Mouse (Mus musculus) gastrocnemius, postnatal 10 days (tissue): ENCODE measurements around the gene Peli2. TPM values are rescaled to one million over a fixed set of nuclear protein-coding genes. Genes with fewer than 3 reads are reported as not detected.

Source experiments
- DNase-seq: peaks from one replicate; pipeline ENCODE4 v3.0.0; 2021; ENCODE audit warnings: mixed read lengths
- total RNA-seq, 2 experiments: library from RNA; stranded (reverse); gene quantifications; 2 replicates each; pipeline ENCODE4 v1.2.3; 2021

Peli2 gene
- total RNA-seq, 2 experiments from 2014 or later: 15.9 to 18.3 TPM

DNA sequence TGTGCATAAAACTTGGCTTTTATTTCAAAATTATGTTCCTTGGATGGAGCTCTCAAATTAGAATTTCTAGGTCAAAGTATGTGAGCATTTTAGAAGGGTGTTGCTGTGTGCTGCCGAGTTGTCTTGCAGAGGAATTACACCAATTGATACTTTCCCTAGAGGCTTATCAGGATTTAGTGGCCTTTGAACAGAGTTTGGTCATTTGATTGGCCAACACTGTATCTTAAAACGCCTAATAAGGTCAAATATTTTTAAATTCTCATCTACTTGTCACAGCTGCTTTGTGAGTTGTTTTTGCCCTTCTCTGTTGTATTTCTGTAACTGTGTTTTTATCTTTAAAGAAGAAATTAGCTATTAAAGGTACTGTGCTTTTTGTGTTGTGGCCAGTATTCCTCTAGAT is 32.4 kb downstream of the Peli2 start:
- no peak for DNase-seq

DNA sequence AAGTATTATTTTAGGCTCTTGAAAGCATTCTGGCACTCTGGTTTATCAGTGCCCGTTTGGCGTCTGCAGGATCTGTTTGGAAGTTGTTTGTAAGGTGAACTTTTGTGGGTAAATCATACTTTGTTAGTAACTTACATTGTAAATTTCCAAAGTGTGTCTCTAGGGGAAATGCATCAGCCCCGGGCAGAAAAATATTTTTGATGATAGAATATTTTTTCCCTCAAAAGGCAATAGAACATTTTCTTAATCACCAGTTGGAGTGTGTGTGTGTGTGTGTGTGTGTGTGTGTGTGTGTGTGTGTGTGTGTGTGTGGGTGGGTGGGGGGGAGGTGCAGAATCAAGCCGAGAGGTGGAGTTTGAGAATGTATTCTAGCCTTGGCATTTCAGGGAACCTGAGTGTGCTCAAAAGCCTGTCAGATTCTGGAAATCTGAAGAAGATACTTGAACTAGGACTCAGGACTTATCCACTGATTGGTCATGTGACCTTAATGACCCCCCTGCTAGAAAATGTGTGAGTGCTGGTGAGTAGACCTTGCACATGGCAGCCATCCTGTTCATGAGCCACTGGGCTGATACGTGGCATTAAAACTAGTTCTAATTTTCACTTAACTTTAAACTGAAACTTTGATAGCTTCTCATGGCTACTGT is 33.4 kb downstream of the Peli2 start:
- DNase-seq: no peak

DNA sequence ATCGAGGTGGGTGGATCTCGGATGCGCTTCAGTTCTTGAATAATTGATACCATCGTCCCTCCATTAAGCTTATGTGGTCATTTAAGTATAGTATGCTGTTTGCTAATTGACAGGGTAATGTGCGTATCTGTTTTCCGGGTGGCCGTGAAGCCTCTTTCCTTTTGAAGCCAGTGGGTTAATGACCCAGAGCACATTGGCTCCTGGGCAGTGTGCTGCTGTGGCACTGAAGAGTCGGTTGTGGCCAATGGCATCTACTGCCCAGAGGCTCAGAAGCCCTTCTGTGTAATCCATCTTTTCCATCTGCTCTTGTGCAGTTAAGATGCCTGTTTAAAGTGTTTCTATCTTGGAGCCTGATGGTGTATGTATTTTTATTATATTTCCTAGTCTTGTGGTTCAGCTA is 34.0 kb downstream of the Peli2 start:
- no peak for DNase-seq

DNA sequence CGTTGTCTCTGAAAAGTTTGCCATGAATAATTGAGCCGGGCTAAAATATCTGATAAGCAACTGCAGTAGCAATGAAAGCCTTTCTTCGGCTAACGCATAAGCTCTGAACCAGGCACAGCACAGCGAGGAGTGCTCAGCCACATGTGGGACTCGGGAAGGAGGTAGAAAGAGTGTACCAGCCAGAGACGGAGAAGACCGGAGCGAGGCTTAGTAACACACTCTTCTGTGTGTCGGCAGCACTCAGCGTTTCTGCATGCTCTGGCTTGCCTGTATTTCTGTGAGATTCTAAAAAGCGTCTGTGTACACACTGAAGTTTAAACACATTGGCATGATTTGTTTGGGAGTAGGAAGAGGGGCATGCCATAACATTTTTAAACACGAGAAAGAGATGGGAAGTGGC is 34.5 kb downstream of the Peli2 start:
- DNase-seq: no peak

DNA sequence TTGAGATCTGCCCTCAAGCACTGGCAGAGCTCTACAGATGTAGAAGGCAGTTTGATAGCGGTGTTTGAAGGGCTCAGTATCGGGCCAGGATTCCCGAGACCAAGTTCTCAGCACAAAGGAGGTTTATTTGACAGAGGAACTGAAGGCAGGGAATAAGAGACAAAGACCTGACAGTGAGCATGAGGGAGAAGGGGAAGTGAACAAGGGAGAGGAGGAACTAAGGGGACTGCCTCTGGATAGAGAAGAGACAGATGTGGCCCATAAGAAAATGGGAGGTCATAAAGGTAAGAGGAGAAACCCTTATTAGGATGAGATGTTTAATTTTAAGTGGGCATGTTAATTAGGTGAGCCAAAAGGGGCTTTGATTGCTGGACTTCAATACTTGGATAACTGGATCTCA is 36.5 kb downstream of the Peli2 start:
- no peak for DNase-seq

DNA sequence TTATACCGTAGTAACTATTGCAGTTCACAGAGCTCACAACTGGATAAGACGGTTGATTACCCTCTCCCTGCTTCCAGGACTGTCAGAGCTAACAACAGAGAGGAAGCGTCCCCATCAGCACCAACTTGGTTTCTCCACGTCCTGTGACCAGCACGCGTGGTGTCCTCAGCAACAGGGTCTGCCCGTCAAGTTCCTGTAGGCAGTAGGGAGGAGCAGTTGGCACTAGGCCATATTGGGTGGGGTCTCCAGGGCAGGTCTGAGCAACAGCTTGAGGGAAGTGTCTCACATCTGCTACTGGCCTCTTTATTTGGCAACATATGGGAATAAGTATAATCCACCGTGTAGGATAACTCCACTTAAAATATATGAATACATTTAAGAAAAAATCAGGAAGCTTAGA is 37.2 kb downstream of the Peli2 start:
- no peak for DNase-seq

DNA sequence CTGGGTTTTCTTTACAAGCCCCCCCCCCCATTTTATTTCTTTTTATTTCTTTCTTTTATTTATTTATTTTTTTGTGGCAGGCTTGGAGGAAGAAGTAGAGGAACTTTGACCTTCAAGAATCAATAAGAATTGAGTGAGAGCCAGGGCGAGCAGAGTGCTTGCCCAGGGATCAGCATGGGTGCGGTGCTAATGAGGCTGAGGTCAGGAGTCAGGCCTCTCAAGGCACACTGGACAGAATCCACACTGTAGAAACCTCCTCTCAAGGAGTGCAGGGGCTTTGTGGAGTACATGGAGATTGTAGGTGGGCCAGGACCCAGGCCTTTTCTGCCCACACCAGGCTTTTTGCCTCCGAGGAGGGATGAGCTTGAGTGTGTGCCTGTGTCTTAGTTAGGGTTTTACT is 38.8 kb downstream of the Peli2 start:
- DNase-seq: no peak

DNA sequence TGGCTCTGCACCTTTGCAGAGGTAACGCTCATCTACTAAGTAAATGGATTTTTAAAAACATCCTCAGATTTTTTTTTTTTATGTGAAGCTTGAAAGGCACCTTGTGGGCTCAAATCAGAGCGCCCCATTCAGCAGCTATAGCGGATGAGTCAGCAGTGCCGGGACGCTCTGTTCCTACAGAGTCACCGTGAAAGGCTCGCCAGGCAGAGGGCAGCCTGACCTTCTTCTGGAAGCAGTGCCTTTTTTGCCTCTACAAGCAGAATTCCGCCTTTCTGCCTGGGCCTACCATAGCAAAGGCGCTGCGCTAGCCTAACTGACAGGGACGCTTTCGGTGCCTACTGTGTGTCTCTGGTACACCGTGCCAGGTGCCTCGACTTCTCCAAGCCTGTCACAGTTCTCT is 41.8 kb downstream of the Peli2 start:
- no peak for DNase-seq

DNA sequence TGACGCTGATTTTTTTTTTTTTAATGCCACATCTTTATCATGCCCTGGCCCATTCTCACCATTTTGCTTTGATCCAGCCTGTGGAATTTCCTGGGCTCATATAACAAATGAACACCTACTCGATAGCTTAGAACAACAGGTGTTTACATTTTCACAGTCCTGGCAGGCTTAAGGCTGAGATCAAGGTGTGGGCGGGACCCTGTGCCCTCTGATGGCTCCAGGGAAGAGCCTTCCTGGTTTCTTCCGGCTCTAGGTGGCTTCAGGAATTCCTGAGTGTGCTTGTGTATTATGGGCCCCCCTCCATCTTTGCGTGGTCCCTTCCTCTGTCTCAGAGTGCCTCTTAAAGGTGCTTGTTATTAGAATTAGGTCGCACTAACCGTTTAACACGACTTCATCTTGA is 44.3 kb downstream of the Peli2 start:
- no peak for DNase-seq

DNA sequence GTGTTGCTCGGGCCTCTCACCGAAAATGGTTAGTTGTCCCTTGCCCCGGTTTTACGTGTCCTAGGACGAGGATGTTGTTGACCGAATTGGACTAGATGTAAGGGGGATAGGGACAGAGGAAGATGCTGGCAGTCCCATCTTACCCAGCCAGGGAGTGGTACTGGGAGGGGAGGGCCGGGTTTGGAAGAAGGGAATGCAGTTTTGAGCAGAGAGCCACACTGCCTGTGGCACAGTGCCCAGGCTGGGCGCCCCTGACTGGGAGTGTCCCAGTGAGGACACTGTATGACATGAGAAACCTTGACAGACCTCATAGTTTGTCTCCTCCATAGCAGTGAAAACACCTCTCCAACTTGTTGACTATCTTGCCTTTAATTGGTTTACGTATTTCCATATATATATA is 45.8 kb downstream of the Peli2 start:
- no peak for DNase-seq

DNA sequence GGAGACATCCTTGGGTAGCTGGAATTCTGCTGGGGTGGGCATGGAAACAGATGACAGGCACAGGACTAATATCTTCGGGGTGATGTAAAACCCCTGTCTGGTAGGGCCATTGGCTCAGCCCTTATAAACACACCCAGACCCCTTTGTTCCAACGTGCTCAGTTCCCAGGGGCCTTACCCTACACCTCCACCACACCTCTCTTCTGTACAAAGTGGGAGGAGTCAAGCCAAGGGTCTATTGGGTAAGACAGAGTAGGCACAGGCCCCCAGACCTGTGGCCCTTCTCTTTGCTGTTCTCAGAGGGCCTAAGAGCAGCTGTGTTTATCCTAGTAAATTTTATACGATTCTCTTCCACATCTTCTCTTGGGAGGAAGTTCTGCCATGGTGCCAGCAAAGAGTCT is 46.4 kb downstream of the Peli2 start:
- no peak for DNase-seq

DNA sequence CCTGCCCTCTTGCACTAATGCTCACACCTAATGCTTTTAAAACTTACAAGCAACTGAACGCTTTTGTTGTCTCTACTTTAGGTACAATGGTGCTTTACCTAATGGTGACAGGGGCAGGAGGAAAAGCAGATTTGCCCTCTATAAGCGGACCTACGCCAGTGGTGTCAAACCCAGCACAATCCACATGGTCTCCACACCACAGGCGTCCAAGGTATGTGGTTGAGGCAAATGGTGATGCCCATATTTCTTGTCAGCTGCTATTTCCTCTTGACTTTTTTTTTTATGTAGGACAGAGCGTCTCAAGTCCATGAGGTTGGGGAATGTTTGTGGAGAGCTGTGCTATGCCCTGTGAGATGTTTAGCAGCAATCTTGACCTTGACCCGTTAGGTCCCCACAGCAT is 47.5 kb downstream of the Peli2 start:
- DNase-seq: no peak

DNA sequence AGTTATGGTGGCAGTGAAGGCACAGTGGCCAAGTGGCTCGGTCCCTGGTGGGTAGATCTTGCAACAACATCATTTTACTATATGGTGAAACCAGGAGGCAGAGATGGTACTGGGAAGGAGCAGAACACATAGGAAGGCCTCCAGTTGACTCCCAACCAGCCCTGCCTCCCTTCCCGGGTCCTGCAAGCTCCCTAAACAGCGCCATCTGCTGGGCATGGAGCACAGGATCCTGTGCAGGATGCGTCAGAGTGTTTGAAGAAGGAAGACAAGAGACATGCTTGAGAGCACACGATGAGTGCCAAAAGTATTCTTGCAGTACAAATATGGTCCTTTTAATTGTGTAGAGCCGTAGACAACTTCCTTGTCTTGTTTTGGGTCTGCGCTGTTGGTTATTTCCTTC is 49.3 kb downstream of the Peli2 start:
- peak; percentile 68 for DNase-seq

DNA sequence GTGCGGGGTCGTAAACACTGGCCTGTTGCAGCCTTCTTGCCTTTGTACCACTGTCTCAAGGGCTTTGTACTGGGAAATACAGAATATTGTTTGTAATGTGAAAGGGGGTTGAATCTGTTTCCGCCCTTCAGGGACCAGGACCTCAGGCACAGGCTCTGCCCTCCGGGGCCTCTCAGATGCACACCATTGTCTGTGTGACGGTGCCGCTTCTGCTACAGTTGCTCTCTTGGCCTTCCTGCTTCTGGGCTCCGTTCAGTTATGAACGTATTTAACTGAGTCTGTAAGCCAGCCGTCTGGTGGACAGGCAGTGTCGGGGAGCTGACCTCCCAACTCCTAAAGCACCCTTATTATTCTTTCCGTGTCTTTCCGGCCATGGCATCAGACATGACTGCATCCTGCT is 50.6 kb downstream of the Peli2 start:
- no peak for DNase-seq

DNA sequence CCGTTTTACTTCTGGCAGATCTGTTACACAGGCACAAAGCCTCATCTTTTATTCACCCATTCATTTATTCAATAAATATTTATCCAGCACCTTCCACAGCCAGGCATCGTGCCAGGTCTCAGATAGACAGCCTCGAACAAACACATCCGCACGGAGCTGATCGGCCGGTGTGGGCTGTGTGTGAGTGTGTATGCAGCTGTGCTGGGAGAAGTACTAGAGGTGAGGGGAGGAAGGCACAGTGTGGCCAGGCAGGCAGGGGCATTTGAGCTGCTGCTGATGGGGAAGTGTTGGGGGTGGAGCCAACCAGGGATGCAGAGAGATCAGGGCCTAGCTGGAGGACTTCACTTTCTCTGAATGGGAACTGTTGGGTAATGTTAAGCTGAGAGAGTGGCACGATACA is 51.4 kb downstream of the Peli2 start:
- no peak for DNase-seq

DNA sequence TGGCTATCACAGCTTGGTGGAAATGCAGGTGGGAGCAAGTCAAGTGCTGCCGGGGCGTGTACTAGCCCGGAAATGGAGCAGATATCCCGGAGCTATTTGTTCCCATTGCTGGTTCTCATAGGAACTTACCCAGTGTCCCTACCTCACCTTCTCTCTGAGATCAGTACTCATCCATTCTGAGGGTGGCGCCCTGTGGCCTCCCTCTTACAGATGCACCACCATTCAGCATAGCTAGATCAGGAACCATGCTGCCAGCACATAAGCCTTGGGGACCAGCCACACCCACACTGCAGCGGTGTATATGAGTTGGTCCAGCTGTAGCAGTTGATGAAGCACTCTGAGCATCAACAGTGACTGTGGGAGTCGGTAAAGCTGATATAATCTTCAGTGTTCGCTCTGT is 52.3 kb downstream of the Peli2 start:
- DNase-seq: no peak

DNA sequence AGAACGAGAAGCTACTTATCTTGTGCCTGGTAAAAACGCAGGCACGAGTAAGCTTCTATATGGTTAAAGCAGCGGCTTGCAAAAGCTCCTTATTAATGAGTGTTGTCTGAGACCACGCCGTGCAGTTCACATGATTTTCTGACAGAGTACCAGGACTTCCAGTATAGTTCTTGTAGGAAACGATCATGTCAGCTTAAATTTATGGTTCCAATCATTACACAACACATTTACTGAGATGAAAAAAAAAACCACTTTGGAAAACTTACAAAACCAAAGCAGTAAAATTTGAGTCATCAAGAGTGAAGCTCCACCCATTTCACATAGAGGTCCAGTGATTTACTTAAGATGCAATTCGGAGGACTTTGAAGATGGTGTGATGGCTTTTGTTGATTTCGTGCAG is 53.2 kb downstream of the Peli2 start:
- DNase-seq: no peak

DNA sequence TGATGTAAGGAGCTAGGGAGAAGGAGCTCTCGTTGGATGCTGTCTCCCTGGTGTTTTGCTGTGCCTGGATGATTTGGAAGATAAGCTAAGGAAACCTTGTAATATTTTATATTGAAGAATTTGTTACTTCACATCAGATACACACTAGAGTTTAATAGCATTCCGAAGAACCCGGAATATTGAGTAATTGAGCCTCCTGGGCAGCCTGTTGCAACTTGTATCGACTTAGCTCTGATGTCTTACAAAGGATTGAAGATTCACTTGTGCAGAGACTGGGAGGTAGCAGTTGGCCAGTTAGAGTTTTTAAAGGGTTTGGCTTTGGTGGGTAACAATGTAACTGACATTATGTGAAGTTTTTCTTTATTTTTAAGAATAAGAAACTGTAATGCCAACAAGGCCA is 53.7 kb downstream of the Peli2 start:
- DNase-seq: no peak

DNA sequence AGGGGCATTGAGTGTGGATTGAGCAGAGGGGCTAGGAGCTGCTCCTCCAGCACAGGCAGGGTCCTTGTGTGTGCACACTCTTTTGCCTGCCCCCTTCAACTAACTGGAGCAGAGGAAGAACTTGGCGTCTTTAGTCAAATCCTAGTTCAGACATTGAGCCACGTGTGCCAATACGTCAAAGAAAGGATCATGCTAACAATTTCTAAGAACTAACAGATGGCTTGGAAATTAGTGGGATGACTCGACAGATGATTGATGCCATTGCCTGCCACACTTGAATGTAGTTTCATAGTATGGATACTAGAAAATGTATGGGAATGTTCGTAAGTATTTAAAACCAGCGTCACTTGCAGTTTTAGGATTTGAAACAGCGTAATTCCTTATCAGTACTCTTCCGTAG is 54.5 kb downstream of the Peli2 start:
- DNase-seq: no peak

DNA sequence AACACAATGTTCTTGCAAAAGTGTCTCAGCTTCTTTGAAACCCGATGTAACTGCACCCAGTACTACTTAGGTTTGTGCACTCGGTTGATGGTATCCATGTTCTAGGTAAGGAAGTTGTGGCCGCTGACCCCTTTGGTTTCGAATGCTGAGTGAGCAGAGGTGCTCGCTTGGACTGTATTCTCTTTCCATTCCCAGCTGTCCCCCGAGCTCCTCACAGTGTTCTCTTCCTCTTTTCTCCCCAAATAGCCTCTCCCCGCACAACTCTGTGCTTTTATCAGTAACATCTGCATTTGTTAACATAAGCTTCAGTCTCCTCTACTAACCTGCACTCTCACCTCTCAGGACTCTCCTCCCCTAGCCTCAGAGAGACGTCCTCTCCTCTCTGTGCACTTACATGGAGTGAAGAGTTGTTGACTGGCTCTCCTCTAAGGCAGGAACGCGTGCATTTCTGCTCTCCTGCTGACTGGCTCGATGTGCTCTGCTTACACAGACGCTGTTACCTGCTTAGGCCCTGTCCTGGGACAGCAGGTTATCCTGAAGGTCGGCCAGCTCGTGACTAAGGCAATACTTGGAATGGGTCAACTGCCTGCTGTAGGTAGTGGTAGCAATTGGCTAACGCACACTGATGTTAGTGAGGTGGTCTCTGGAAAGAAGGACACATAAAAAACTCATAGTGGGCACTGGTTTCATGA is 57.8 kb downstream of the Peli2 start:
- DNase-seq: no peak

DNA sequence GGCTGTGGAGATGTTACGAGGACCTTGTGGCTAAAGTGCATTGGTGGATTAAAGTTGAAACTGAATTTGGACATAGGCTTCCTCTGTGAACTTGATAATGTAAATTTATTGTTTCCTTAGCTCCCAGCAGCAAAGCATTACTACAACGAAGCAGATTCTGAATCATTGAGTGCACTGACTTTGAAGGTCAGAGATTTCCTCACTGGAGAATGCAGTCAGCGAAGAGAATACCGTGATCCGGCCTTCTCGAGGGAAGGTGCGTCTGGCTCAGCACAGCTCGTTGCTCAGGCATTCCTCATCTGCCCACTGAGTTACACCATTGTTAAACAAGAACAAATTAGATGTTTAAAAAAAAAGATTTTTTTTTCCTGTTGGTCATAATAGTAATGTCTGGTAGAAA is 58.4 kb downstream of the Peli2 start:
- no peak for DNase-seq

DNA sequence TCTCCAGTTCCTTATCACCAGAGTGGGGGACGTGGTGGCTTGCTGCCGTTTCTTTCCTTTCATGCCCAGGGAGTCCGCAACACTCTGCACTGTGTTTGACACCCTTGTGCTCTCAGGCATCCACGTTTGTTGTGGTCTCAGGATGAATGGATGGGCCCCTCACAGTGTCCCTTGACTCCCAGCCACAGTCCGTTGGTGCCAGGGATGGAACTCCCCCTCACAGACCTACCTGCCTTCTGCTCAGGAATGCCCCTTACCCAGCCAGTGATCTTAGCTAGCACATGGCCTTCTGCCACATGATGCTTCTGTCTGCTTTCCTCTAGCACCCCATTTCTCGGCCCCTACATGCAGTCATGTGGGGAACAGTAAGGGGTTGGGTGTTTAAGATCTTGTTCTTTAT is 65.7 kb downstream of the Peli2 start:
- DNase-seq: no peak

DNA sequence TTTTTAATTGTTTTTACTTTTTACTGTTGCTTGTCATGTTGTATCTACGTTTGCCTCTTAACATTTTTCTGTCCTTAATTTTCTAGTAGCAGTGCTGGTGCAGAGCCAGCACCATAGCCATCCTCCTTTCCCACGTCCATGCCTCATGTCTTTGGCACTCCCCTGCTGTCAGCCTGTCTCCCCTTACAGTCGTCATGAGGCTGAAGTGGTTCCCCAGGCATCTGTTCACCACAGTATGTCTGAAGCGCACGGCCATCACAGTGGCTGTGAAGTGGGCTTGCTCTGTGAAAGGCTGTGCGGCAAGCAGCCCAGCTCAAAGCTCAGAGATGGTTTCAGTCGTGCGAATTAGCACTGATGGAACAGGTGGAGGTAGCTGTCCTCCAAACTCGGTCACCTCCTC is 66.5 kb downstream of the Peli2 start:
- no peak for DNase-seq

DNA sequence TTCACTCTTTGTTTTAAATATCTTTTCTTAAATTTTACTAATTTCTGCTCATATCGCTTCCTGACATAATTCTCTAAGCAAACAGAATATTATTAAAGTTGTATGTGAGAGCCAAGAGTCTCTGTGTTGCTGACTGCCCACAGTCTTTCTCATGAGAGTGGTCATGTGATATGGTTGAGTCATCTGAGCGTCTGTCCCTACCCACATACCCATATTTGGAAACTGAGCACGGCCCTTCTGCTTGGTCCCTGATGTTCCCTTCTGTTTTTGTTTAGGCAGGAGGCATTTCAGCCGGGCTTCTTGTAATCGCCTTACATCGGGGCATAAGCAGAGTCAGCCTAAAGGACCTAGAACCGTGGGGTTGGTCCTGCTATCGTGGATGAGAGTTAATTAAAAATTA is 68.7 kb downstream of the Peli2 start:
- no peak for DNase-seq

DNA sequence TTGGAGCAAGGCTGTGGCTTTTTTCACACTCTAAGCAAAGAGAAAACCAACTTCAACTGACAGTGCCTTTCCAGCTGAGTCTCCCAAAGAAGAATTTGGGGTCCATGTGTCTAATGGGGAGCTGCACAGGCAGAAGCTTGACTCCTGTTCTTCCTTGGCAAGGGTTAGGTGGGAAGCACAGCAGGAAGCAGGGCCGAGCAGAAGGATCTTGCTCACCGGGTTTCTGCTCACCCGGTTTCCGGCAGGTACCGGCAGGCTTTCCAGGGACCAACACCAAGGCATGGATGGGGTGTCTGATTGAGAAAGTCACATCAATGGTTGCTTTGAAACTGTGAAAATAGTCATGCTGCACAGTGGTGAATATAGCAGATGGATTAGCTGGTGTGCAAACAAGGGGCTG is 70.3 kb downstream of the Peli2 start:
- DNase-seq: no peak
